Mouse (Mus musculus) heart, embryonic 15.5 days (tissue): ENCODE data around the gene Vars. TPM values are rescaled to one million over a fixed set of nuclear protein-coding genes. Genes with fewer than 3 reads are reported as not detected.
A peak's percentile ranks its signal among the peaks of the same experiment; 100 is the strongest.

Source experiments
- ATAC-seq: fragments of 200-750 bp; cut with Nextera tagmentation; replicated peaks from 2 replicates; pipeline ENCODE4 v1.8.0; 2017; ENCODE audit warnings: low read depth, moderate TSS enrichment; ENCODE audit not compliant: insufficient number of reproducible peaks, insufficient read depth, low FRiP score
- H3K27ac ChIP-seq: fragments of 300-500 bp; sonication (generic); 2 replicates; pipeline ENCODE4 v1.5.1; 2015; ENCODE audit warnings: mild to moderate bottlenecking, inconsistent platforms
- H3K27me3 ChIP-seq: fragments of 300-500 bp; sonication (generic); 2 replicates; pipeline ENCODE4 v1.6.1; 2015; ENCODE audit warnings: inconsistent platforms
- H3K36me3 ChIP-seq: fragments of 300-500 bp; sonication (generic); 2 replicates; pipeline ENCODE4 v1.6.1; 2015; ENCODE audit warnings: mild to moderate bottlenecking, inconsistent platforms
- H3K4me1 ChIP-seq: fragments of 300-500 bp; sonication (generic); replicated peaks from 2 replicates; pipeline ENCODE4 v1.6.1; 2015; ENCODE audit warnings: inconsistent platforms
- H3K4me2 ChIP-seq: fragments of 300-500 bp; sonication (generic); 2 replicates; pipeline ENCODE4 v1.6.1; 2015; ENCODE audit warnings: inconsistent platforms, mild to moderate bottlenecking, moderate library complexity
- H3K4me3 ChIP-seq: fragments of 300-500 bp; sonication (generic); 2 replicates; pipeline ENCODE4 v1.5.1; 2015; ENCODE audit warnings: mild to moderate bottlenecking, inconsistent platforms
- H3K9ac ChIP-seq: fragments of 300-500 bp; sonication (generic); 2 replicates; pipeline ENCODE4 v1.6.1; 2015; ENCODE audit warnings: mild to moderate bottlenecking, inconsistent platforms
- H3K9me3 ChIP-seq: fragments of 300-500 bp; sonication (generic); replicated peaks from 2 replicates; pipeline ENCODE4 v1.6.1; 2016; ENCODE audit warnings: inconsistent platforms
- WGBS: fragments of 180-500 bp; shearing (Covaris S2); methylation state at CpG from one replicate; pipeline ENCODE4 v1.1.7; 2015; ENCODE audit warnings: mixed read lengths; 5-methylcytosine and 5-hydroxymethylcytosine counted together
- polyA plus RNA-seq: library from polyadenylated mRNA; unstranded; fragments of >200 nt; fragmentation: Nextera tagmentation; extraction: Ambion mirVana; gene quantifications from 2 replicates; pipeline ENCODE4 v1.2.1, GENCODE M21; 2015

Vars gene
- polyA plus RNA-seq, 1 experiment from 2014 or later = 43.0 TPM

DNA sequence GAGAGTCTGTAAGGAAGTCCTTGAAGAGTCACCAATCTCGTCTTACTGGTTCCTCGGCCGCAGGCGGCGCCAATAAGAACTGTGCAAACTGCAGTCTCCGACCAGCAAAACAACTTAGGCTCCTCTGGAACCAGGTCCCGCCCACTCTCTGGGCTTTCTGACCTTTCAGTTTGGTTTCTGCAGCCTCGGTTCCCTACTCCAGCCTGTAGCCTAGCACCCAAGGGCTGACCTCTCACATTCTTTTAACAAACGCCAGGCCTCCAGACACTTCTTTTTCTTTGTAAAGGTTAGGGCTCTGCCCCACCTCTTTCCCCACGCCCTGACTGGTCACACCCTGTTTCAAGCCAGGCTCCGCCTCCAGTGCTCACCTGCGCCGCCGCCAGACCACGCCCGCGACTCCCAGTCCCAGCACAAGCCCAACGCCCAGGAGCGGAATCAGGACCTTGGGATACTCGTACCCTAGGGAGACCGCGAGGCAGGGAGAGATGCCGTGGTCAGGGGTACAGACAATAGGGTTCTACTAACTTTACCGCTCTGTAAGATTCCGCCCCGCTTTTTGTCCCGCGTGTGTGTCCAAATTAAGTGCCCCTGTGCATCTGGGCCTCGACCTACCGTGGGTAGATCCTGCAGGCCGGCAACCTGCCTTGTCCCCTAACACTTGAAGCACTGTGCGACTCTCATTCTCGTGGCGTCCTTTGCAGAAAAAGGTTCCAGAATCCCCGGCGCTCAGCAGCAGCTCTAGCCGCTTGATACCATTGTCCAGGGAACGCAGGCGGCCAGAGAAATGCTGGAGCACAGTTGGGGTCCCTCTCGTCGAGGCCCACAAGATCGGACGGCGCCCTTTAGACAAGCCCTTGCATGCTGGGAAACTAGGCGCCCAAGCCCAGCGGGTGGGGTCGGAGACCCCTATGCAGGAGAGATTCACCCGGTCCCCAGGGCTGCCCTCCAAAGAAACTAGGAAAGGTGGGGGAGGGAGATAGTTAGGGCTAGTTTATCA lies 64.5 kb downstream of the Vars start, which contains the start of gene Ly6g6c:
TSS of gene Ly6g6c (plus strand) at position 438 of the 997 bp plus-strand sequence.
- H3K27me3 ChIP-seq = peaks cover 51% of the 10 kb centered on the region
- peaks cover 30% of the 10 kb centered on the region for H3K4me1 ChIP-seq
- ATAC-seq = no peak; the same call in 1 of the 2 replicates
- peak within 1 kb of the TSS; percentile 47 for H3K4me3 ChIP-seq
- H3K36me3 ChIP-seq = peaks cover 13% of the 10 kb centered on the region; the same call in 1 of the 2 replicates
- H3K27ac ChIP-seq = 0 out of 2 replicates have a peak within 1 kb of the TSS, but pooled peaks have one; percentile 34
- 3% methylated on average over 48 of the region's 48 CpGs for WGBS
- peak within 1 kb of the TSS; percentile 34 for H3K9ac ChIP-seq
- no peaks in the 10 kb centered on the region for H3K9me3 ChIP-seq
- peak within 1 kb of the TSS; percentile 78 for H3K4me2 ChIP-seq

Other genes with a start within 250 kb of the Vars start
- 0.93 TPM in 1 of 2 replicates, not detected in the other for gene Cyp21a1, start 196.4 kb upstream of the Vars start, polyA plus RNA-seq
- 19.4 and 23.4 TPM in 2 replicates for gene Stk19, start 164.0 kb upstream of the Vars start, polyA plus RNA-seq
- gene Dxo, start 164.0 kb upstream of the Vars start, polyA plus RNA-seq = 32.0 and 40.8 TPM in 2 replicates
- gene Skiv2l, start 150.8 kb upstream of the Vars start, polyA plus RNA-seq = 23.6 and 35.9 TPM in 2 replicates
- 53.3 and 70.9 TPM in 2 replicates for gene Nelfe, start 150.6 kb upstream of the Vars start, polyA plus RNA-seq
- gene Cfb, start 138.5 kb upstream of the Vars start, polyA plus RNA-seq = 1.8 and 4.3 TPM in 2 replicates
- 1.1 and 1.8 TPM in 2 replicates for gene Zbtb12, start 121.5 kb upstream of the Vars start, polyA plus RNA-seq
- not detected in 2 replicates for gene Gm20547, start 118.9 kb upstream of the Vars start, polyA plus RNA-seq
- 2.0 and 3.3 TPM in 2 replicates for gene C2, start 102.7 kb upstream of the Vars start, polyA plus RNA-seq
- 31.7 and 48.8 TPM in 2 replicates for gene Ehmt2, start 102.5 kb upstream of the Vars start, polyA plus RNA-seq
- gene Slc44a4, start 86.5 kb upstream of the Vars start, polyA plus RNA-seq = 0.08 TPM in 1 of 2 replicates, not detected in the other
- gene Neu1, start 69.7 kb upstream of the Vars start, polyA plus RNA-seq = 16.1 and 19.9 TPM in 2 replicates
- 0.16 and 0.30 TPM in 2 replicates for gene Hspa1b, start 41.7 kb upstream of the Vars start, polyA plus RNA-seq
- gene Gm20481, start 31.1 kb upstream of the Vars start, polyA plus RNA-seq = not detected in 2 replicates
- gene Hspa1a, start 28.8 kb upstream of the Vars start, polyA plus RNA-seq = 3.5 and 4.8 TPM in 2 replicates
- 2.1 and 2.6 TPM in 2 replicates for gene Hspa1l, start 28.3 kb upstream of the Vars start, polyA plus RNA-seq
- 116 and 132 TPM in 2 replicates for gene Lsm2, start 19.1 kb upstream of the Vars start, polyA plus RNA-seq
- 0.24 and 0.31 TPM in 2 replicates for gene Vwa7, start 15.6 kb downstream of the Vars start, polyA plus RNA-seq
- 1.4 and 2.8 TPM in 2 replicates for gene Sapcd1, start 27.0 kb downstream of the Vars start, polyA plus RNA-seq
- 2.7 and 3.8 TPM in 2 replicates for gene Msh5, start 45.8 kb downstream of the Vars start, polyA plus RNA-seq
- gene Clic1, start 49.0 kb downstream of the Vars start, polyA plus RNA-seq = 307 and 332 TPM in 2 replicates
- gene Ddah2, start 58.0 kb downstream of the Vars start, polyA plus RNA-seq = 168 and 202 TPM in 2 replicates
- 0.14 TPM in 1 of 2 replicates, not detected in the other for gene Ly6g6c, start 64.4 kb downstream of the Vars start, polyA plus RNA-seq
- 0.77 and 0.81 TPM in 2 replicates for gene Mpig6b, start 65.2 kb downstream of the Vars start, polyA plus RNA-seq
- gene Ly6g6e, start 75.9 kb downstream of the Vars start, polyA plus RNA-seq = 0.29 and 0.31 TPM in 2 replicates
- 2.2 and 2.4 TPM in 2 replicates for gene Ly6g6d, start 77.1 kb downstream of the Vars start, polyA plus RNA-seq
- gene Ly6g6f, start 84.6 kb downstream of the Vars start, polyA plus RNA-seq = 0.16 and 0.29 TPM in 2 replicates
- 64.7 and 80.1 TPM in 2 replicates for gene Abhd16a, start 88.3 kb downstream of the Vars start, polyA plus RNA-seq
- 0.41 TPM in 1 of 2 replicates, not detected in the other for gene Ly6g5c, start 107.3 kb downstream of the Vars start, polyA plus RNA-seq
- gene Ly6g5b, start 114.4 kb downstream of the Vars start, polyA plus RNA-seq = 0.31 and 0.66 TPM in 2 replicates
- gene Gpank1, start 120.5 kb downstream of the Vars start, polyA plus RNA-seq = 10.0 and 13.8 TPM in 2 replicates
- 200 and 211 TPM in 2 replicates for gene Csnk2b, start 121.1 kb downstream of the Vars start, polyA plus RNA-seq
- gene D17H6S53E, start 125.4 kb downstream of the Vars start, polyA plus RNA-seq = 10.1 and 11.2 TPM in 2 replicates
- gene Apom, start 131.1 kb downstream of the Vars start, polyA plus RNA-seq = 0.57 and 4.7 TPM in 2 replicates
- 40.8 and 44.0 TPM in 2 replicates for gene Bag6, start 134.2 kb downstream of the Vars start, polyA plus RNA-seq
- 95.1 and 142 TPM in 2 replicates for gene Prrc2a, start 163.9 kb downstream of the Vars start, polyA plus RNA-seq
- 7.5 and 9.6 TPM in 2 replicates for gene Aif1, start 175.1 kb downstream of the Vars start, polyA plus RNA-seq
- gene Lst1, start 187.5 kb downstream of the Vars start, polyA plus RNA-seq = 8.1 and 12.2 TPM in 2 replicates
- gene Ltb, start 193.5 kb downstream of the Vars start, polyA plus RNA-seq = 1.5 and 4.8 TPM in 2 replicates
- gene Tnf, start 201.0 kb downstream of the Vars start, polyA plus RNA-seq = 0.43 TPM in 1 of 2 replicates, not detected in the other
- 0.09 and 0.62 TPM in 2 replicates for gene Lta, start 204.4 kb downstream of the Vars start, polyA plus RNA-seq
- gene Gm16181, start 219.8 kb downstream of the Vars start, polyA plus RNA-seq = 0.35 and 0.48 TPM in 2 replicates
- gene Atp6v1g2, start 232.7 kb downstream of the Vars start, polyA plus RNA-seq = 8.9 and 9.4 TPM in 2 replicates
- gene Nfkbil1, start 234.8 kb downstream of the Vars start, polyA plus RNA-seq = 7.8 and 9.1 TPM in 2 replicates
- gene Ddx39b, start 240.8 kb downstream of the Vars start, polyA plus RNA-seq = 213 and 268 TPM in 2 replicates